Mouse (Mus musculus) cortical plate, adult 2 months (tissue): ENCODE measurements around the gene Cpped1.

Source experiments
- CTCF ChIP-seq: fragments of 200-500 bp; IDR thresholded peaks from 2 replicates; pipeline ENCODE4 v1.5.1; 2011; ENCODE audit warnings: mild to moderate bottlenecking, control low read depth, low read length; ENCODE audit not compliant: insufficient read depth; ENCODE audit errors: extremely low read depth
- POLR2A ChIP-seq: fragments of 200-500 bp; IDR thresholded peaks from 2 replicates; pipeline ENCODE4 v1.6.1; 2011; ENCODE audit warnings: mild to moderate bottlenecking, low read length, control low read depth; ENCODE audit not compliant: insufficient read depth; ENCODE audit errors: extremely low read depth

GRCm38 (mm10) chr16:11812119-11812518, 97.1 kb downstream of the Cpped1 start:
- TF ChIP-seq POLR2A (no peak), CTCF (no peak)
